Mouse (Mus musculus): ENCODE data around the gene Slc6a18. TPM values are rescaled to one million over a fixed set of nuclear protein-coding genes. Genes with fewer than 3 reads are reported as not detected.

Gene Slc6a18
- total and polyA plus RNA-seq, 2 experiments from 2014 or later, result not detected

DNA sequence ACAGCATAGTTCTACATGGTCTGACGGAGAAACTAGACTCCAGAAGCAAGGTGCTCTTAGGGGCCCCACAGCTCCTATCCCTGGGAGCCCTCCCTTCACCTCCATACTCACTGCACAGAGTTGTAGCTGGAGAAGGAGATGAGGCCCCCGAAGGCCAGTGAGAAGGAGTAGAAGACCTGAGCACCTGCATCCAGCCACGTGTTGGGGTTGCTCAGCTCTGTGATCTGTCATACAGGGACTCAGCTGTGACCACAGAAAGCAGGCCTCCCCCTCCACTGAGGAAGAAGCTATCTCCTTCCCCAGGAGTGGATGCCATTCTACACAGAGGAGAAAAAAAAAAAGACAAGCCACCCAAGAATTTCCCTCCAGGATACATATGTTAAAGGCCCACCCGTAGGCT lies 11.1 kb upstream of the Slc6a18 start:
- no peak overlapping the region for H3K9ac ChIP-seq (replicated peaks; ENCODE audit: low read length)
- H3K4me2 ChIP-seq (ENCODE audit: low read depth, low read length), result no peak overlapping the region
- H3K9me3 ChIP-seq (ENCODE audit: low read length), result no peaks in the 10 kb centered on the region
- ATAC-seq, result no peak
- H3K4me1 ChIP-seq (ENCODE audit: insufficient read depth, low read length), result no peaks in the 10 kb centered on the region
- TF ChIP-seq CTCF (IDR thresholded peaks at IDR 0.05; ENCODE audit: low read depth), result no peak
- no peak for DNase-seq (ENCODE audit: low spot score)
- H3K4me3 ChIP-seq (ENCODE audit: low read length), result no peak overlapping the region
- 83% methylated on average over 4 of the region's 4 CpGs for WGBS
- H3K36me3 ChIP-seq (ENCODE audit: insufficient read depth, low read length), result no peaks in the 10 kb centered on the region
- H3K27ac ChIP-seq, result no peak overlapping the region
- H3K27me3 ChIP-seq (ENCODE audit: insufficient read depth, low read length), result no peaks in the 10 kb centered on the region

DNA sequence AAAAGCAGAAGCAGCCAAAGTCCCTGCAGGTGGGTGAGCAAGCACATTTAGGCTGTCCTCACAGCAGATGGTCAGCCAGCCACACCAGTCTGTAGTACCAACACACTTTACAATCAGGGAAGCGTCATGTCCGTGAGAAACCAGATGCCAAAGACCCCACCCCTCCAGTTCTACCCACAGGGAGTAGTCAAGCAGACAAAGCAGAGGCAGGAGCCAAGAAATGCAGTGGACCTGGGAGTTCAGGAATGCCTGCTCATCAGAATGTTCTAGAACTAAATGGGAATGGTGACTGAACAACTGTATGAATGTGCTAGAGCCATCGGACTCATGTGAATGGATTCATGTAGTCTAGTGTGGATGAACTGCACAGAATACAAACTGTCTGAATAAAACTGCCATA lies 9.8 kb upstream of the Slc6a18 start:
- Histone ChIP-seq H3K4me2 (ENCODE audit: low read depth, low read length) (no peak overlapping the region), H3K9ac (replicated peaks; ENCODE audit: low read length) (no peak overlapping the region), H3K4me1 (ENCODE audit: insufficient read depth, low read length) (no peaks in the 10 kb centered on the region), H3K36me3 (ENCODE audit: insufficient read depth, low read length) (no peaks in the 10 kb centered on the region), H3K4me3 (ENCODE audit: low read length) (no peak overlapping the region), H3K27me3 (ENCODE audit: insufficient read depth, low read length) (no peaks in the 10 kb centered on the region), H3K9me3 (ENCODE audit: low read length) (no peaks in the 10 kb centered on the region), H3K27ac (no peak overlapping the region)
- no peak for TF ChIP-seq CTCF (IDR thresholded peaks at IDR 0.05; ENCODE audit: low read depth)
- no peak for ATAC-seq
- WGBS, result 67% methylated on average over 3 of the region's 3 CpGs
- no peak for DNase-seq (ENCODE audit: low spot score)

DNA sequence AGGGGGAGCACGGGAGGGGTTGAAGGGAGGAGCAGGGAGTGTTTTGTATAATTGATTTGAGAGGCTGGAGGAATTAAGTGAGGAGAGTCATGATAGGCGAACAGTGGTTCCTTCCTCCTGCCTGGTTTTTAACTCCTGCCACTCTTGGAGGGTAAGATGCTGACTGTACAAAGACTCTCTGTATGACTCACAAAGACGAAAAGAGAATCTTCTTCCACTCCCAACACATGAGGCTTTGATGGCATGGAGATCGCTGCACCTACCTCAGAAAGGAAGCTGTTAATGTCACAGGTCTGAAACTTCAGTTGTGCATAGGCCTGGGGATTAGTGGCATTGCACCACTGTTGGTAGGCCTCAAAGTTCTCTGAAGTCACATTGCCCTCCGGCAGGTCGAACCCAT lies 7.7 kb upstream of the Slc6a18 start:
- H3K36me3 ChIP-seq (ENCODE audit: insufficient read depth, low read length), result no peaks in the 10 kb centered on the region
- 85% methylated on average over 6 of the region's 6 CpGs for WGBS
- no peak overlapping the region for H3K4me3 ChIP-seq (ENCODE audit: low read length)
- H3K9ac ChIP-seq (replicated peaks; ENCODE audit: low read length), result no peak overlapping the region
- H3K4me1 ChIP-seq (ENCODE audit: insufficient read depth, low read length), result no peaks in the 10 kb centered on the region
- no peak overlapping the region for H3K4me2 ChIP-seq (ENCODE audit: low read depth, low read length)
- no peak overlapping the region for H3K27ac ChIP-seq
- no peaks in the 10 kb centered on the region for H3K9me3 ChIP-seq (ENCODE audit: low read length)
- TF ChIP-seq CTCF (IDR thresholded peaks at IDR 0.05; ENCODE audit: low read depth), result no peak
- DNase-seq (ENCODE audit: low spot score) (no peak), ATAC-seq (no peak)
- no peaks in the 10 kb centered on the region for H3K27me3 ChIP-seq (ENCODE audit: insufficient read depth, low read length)

GRCm38 (mm10) chr13:73684412-73684811 lies 6.6 kb upstream of the Slc6a18 start:
- ATAC-seq (no peak), DNase-seq (ENCODE audit: low spot score) (no peak)
- no peaks in the 10 kb centered on the region for H3K4me1 ChIP-seq (ENCODE audit: insufficient read depth, low read length)
- H3K9ac ChIP-seq (replicated peaks; ENCODE audit: low read length), result no peak overlapping the region
- TF ChIP-seq CTCF (IDR thresholded peaks at IDR 0.05; ENCODE audit: low read depth), result no peak
- H3K9me3 ChIP-seq (ENCODE audit: low read length), result no peaks in the 10 kb centered on the region
- 86% methylated on average over 1 of the region's 1 CpGs for WGBS
- H3K4me3 ChIP-seq (ENCODE audit: low read length), result no peak overlapping the region
- no peak overlapping the region for H3K27ac ChIP-seq
- H3K27me3 ChIP-seq (ENCODE audit: insufficient read depth, low read length), result no peaks in the 10 kb centered on the region
- H3K36me3 ChIP-seq (ENCODE audit: insufficient read depth, low read length), result no peaks in the 10 kb centered on the region
- no peak overlapping the region for H3K4me2 ChIP-seq (ENCODE audit: low read depth, low read length)

DNA sequence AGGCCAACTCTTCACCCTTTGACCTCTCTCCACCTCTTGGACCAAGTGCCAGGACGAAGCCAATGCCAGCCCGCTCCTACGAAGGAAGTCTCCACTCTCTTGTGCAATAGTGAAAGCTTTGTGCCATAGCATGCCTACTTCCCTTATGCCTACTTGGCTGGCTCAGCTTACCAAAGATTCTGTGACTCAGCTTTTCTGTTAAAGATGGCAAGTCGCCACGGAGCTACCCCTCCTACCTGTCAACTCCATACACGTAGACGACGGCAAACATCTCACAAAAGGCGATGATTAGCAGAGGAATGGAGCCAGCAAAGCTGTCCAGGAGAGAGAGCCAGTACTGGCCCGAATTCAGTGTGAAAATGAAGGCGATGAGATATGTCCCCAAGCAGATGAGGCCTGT lies 5.9 kb upstream of the Slc6a18 start:
- no peaks in the 10 kb centered on the region for H3K36me3 ChIP-seq (ENCODE audit: insufficient read depth, low read length)
- no peaks in the 10 kb centered on the region for H3K27me3 ChIP-seq (ENCODE audit: insufficient read depth, low read length)
- ATAC-seq (no peak), DNase-seq (ENCODE audit: low spot score) (no peak)
- WGBS, result 83% methylated on average over 11 of the region's 11 CpGs
- H3K4me1 ChIP-seq (ENCODE audit: insufficient read depth, low read length), result no peaks in the 10 kb centered on the region
- no peak overlapping the region for H3K4me3 ChIP-seq (ENCODE audit: low read length)
- H3K9me3 ChIP-seq (ENCODE audit: low read length), result no peaks in the 10 kb centered on the region
- H3K9ac ChIP-seq (replicated peaks; ENCODE audit: low read length), result no peak overlapping the region
- no peak overlapping the region for H3K4me2 ChIP-seq (ENCODE audit: low read depth, low read length)
- TF ChIP-seq CTCF (IDR thresholded peaks at IDR 0.05; ENCODE audit: low read depth), result no peak
- H3K27ac ChIP-seq, result no peak overlapping the region

GRCm38 (mm10) chr13:73682226-73682625 lies 4.4 kb upstream of the Slc6a18 start:
- Histone ChIP-seq H3K9me3 (ENCODE audit: low read length) (no peaks in the 10 kb centered on the region), H3K4me2 (ENCODE audit: low read depth, low read length) (no peak overlapping the region), H3K4me1 (ENCODE audit: insufficient read depth, low read length) (no peaks in the 10 kb centered on the region), H3K36me3 (ENCODE audit: insufficient read depth, low read length) (no peaks in the 10 kb centered on the region), H3K27me3 (ENCODE audit: insufficient read depth, low read length) (no peaks in the 10 kb centered on the region), H3K27ac (no peak overlapping the region), H3K4me3 (ENCODE audit: low read length) (no peak overlapping the region), H3K9ac (replicated peaks; ENCODE audit: low read length) (no peak overlapping the region)
- WGBS, result 87% methylated on average over 2 of the region's 2 CpGs
- no peak for TF ChIP-seq CTCF (IDR thresholded peaks at IDR 0.05; ENCODE audit: low read depth)
- ATAC-seq (no peak), DNase-seq (ENCODE audit: low spot score) (no peak)

DNA sequence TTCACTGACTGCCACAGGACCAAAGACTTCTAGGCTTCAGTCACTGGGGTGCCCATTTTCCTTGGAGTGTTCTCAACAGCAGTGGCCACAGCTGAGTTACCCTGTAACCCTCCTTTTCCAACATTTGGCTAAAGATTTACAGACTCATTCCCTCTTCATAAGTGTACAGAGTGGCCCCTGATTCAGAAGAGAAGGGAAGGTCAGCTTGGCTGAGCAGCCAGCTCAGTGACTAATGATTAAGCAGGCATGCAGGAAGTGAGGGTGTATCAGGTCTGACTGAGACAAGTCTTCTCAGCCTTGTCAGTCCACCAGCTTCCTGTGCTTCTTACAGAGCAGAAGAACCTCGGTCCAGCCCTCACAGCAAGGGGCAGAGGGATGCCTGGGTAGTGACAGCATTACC lies 2.6 kb upstream of the Slc6a18 start:
- H3K27me3 ChIP-seq (ENCODE audit: insufficient read depth, low read length), result no peaks in the 10 kb centered on the region
- H3K4me2 ChIP-seq (ENCODE audit: low read depth, low read length), result no peak overlapping the region
- no peak for TF ChIP-seq CTCF (IDR thresholded peaks at IDR 0.05; ENCODE audit: low read depth)
- no peak overlapping the region for H3K9ac ChIP-seq (replicated peaks; ENCODE audit: low read length)
- H3K4me3 ChIP-seq (ENCODE audit: low read length), result no peak overlapping the region
- no peaks in the 10 kb centered on the region for H3K36me3 ChIP-seq (ENCODE audit: insufficient read depth, low read length)
- DNase-seq (ENCODE audit: low spot score) (no peak), ATAC-seq (no peak)
- no peak overlapping the region for H3K27ac ChIP-seq
- H3K4me1 ChIP-seq (ENCODE audit: insufficient read depth, low read length), result no peaks in the 10 kb centered on the region
- 30% methylated on average over 1 of the region's 1 CpGs for WGBS
- H3K9me3 ChIP-seq (ENCODE audit: low read length), result no peaks in the 10 kb centered on the region
